Mouse (Mus musculus): Measurements from ENCODE around the gene Bcorl1. TPM values are rescaled to one million over a fixed set of nuclear protein-coding genes. Genes with fewer than 3 reads are reported as not detected.

The Bcorl1 gene
- total and polyA plus RNA-seq, 3 experiments, result 3.0 to 12.2 (median 6.0) TPM

- Histone ChIP-seq H3K27me3 (ENCODE audit: insufficient read depth, low read length) (no peaks in the 10 kb centered on the region), H3K9me3 (replicated peaks) (no peaks in the 10 kb centered on the region), H3K36me3 (replicated peaks) (peaks cover 26% of the 10 kb centered on the region), H3K4me1 (ENCODE audit: insufficient read depth, low read depth, low read length) (peaks cover 53% of the 10 kb centered on the region), H3K4me3 (ENCODE audit: low read depth, low read length) (peak overlapping the region; percentile 75)
- no peak for TF ChIP-seq TAL1 (conservative IDR thresholded peaks at IDR 0.05; ENCODE audit: low read depth, low read length)
- TF ChIP-seq GATA2 (IDR thresholded peaks at IDR 0.05; ENCODE audit: borderline replicate concordance, low read depth, low read length), result no peak
- no peak for TF ChIP-seq CTCF (IDR thresholded peaks at IDR 0.05; ENCODE audit: low read depth, low read length)
- no peak for TF ChIP-seq POLR2AphosphoS5 (IDR thresholded peaks at IDR 0.05; ENCODE audit: insufficient replicate concordance, low read depth, low read length)
- TF ChIP-seq GATA1 (IDR thresholded peaks at IDR 0.05; ENCODE audit: borderline replicate concordance, low read length), result no peak
- ATAC-seq (ENCODE audit: extremely low read depth, insufficient number of reproducible peaks, low FRiP score, poor library complexity, severe bottlenecking) (peak; percentile 80), DNase-seq (ENCODE audit: low spot score) (peak; percentile 82)
Observed at GRCm38 (mm10) chrX:48453736-48454494, 112.8 kb downstream of the Bcorl1 start.

GRCm38 (mm10) chrX:48454495-48454878, 113.3 kb downstream of the Bcorl1 start:
- Histone ChIP-seq H3K27me3 (ENCODE audit: insufficient read depth, low read length) (no peaks in the 10 kb centered on the region), H3K9me3 (replicated peaks) (no peaks in the 10 kb centered on the region), H3K4me1 (ENCODE audit: insufficient read depth, low read depth, low read length) (peaks cover 49% of the 10 kb centered on the region), H3K36me3 (replicated peaks) (peaks cover 22% of the 10 kb centered on the region), H3K4me3 (ENCODE audit: low read depth, low read length) (peak overlapping the region; percentile 75)
- no peak for TF ChIP-seq GATA2 (IDR thresholded peaks at IDR 0.05; ENCODE audit: borderline replicate concordance, low read depth, low read length)
- TF ChIP-seq TAL1 (conservative IDR thresholded peaks at IDR 0.05; ENCODE audit: low read depth, low read length), result no peak
- TF ChIP-seq GATA1 (IDR thresholded peaks at IDR 0.05; ENCODE audit: borderline replicate concordance, low read length), result no peak
- TF ChIP-seq CTCF (IDR thresholded peaks at IDR 0.05; ENCODE audit: low read depth, low read length), result no peak
- TF ChIP-seq POLR2AphosphoS5 (IDR thresholded peaks at IDR 0.05; ENCODE audit: insufficient replicate concordance, low read depth, low read length), result no peak
- ATAC-seq (ENCODE audit: extremely low read depth, insufficient number of reproducible peaks, low FRiP score, poor library complexity, severe bottlenecking) (no peak), DNase-seq (ENCODE audit: low spot score) (no peak)

GRCm38 (mm10) chrX:48455018-48455417, 113.9 kb downstream of the Bcorl1 start:
- TF ChIP-seq CTCF (IDR thresholded peaks at IDR 0.05; ENCODE audit: low read depth, low read length), result no peak
- TF ChIP-seq GATA2 (IDR thresholded peaks at IDR 0.05; ENCODE audit: borderline replicate concordance, low read depth, low read length), result no peak
- TF ChIP-seq GATA1 (IDR thresholded peaks at IDR 0.05; ENCODE audit: borderline replicate concordance, low read length), result no peak
- ATAC-seq (ENCODE audit: extremely low read depth, insufficient number of reproducible peaks, low FRiP score, poor library complexity, severe bottlenecking), result no peak
- Histone ChIP-seq H3K27me3 (ENCODE audit: insufficient read depth, low read length) (no peaks in the 10 kb centered on the region), H3K9me3 (replicated peaks) (no peaks in the 10 kb centered on the region), H3K4me3 (ENCODE audit: low read depth, low read length) (peak overlapping the region; percentile 75; the same call in 1 of the 2 replicates), H3K4me1 (ENCODE audit: insufficient read depth, low read depth, low read length) (peaks cover 44% of the 10 kb centered on the region), H3K36me3 (replicated peaks) (peaks cover 17% of the 10 kb centered on the region)
- no peak for DNase-seq (ENCODE audit: low spot score)

GRCm38 (mm10) chrX:48456956-48457355, 115.8 kb downstream of the Bcorl1 start:
- Histone ChIP-seq H3K4me1 (ENCODE audit: insufficient read depth, low read depth, low read length) (peaks cover 35% of the 10 kb centered on the region), H3K36me3 (replicated peaks) (peaks cover 3% of the 10 kb centered on the region), H3K27me3 (ENCODE audit: insufficient read depth, low read length) (no peaks in the 10 kb centered on the region), H3K9me3 (replicated peaks) (no peaks in the 10 kb centered on the region), H3K4me3 (ENCODE audit: low read depth, low read length) (no peak overlapping the region)
- no peak for ATAC-seq (ENCODE audit: extremely low read depth, insufficient number of reproducible peaks, low FRiP score, poor library complexity, severe bottlenecking)
- no peak for DNase-seq (ENCODE audit: low spot score)
- no peak for TF ChIP-seq TAL1 (conservative IDR thresholded peaks at IDR 0.05; ENCODE audit: low read depth, low read length)
- TF ChIP-seq GATA1 (IDR thresholded peaks at IDR 0.05; ENCODE audit: borderline replicate concordance, low read length), result no peak
- no peak for TF ChIP-seq CTCF (IDR thresholded peaks at IDR 0.05; ENCODE audit: low read depth, low read length)
- no peak for TF ChIP-seq POLR2AphosphoS5 (IDR thresholded peaks at IDR 0.05; ENCODE audit: insufficient replicate concordance, low read depth, low read length)
- no peak for TF ChIP-seq GATA2 (IDR thresholded peaks at IDR 0.05; ENCODE audit: borderline replicate concordance, low read depth, low read length)

Other genes starting within 250 kb of the Bcorl1 start
- 1.1 and 1.7 TPM in 2 replicates for gene Xpnpep2, start 232.6 kb upstream of the Bcorl1 start, total RNA-seq (2014; fragmentation: Nextera tagmentation)
- 2.0 and 3.1 TPM in 2 replicates for gene Xpnpep2, start 232.6 kb upstream of the Bcorl1 start, total RNA-seq (2017)
- 0.25 and 0.39 TPM in 2 replicates for gene Xpnpep2, start 232.6 kb upstream of the Bcorl1 start, polyA plus RNA-seq (2012)
- 0.63 and 1.1 TPM in 2 replicates for gene Sash3, start 194.9 kb upstream of the Bcorl1 start, total RNA-seq (2014; fragmentation: Nextera tagmentation)
- gene Sash3, start 194.9 kb upstream of the Bcorl1 start, total RNA-seq (2017), result 9.2 and 10.6 TPM in 2 replicates
- 1.5 and 1.7 TPM in 2 replicates for gene Sash3, start 194.9 kb upstream of the Bcorl1 start, polyA plus RNA-seq (2012)
- 205 and 206 TPM in 2 replicates for gene Zdhhc9, start 132.5 kb upstream of the Bcorl1 start, total RNA-seq (2014; fragmentation: Nextera tagmentation)
- gene Zdhhc9, start 132.5 kb upstream of the Bcorl1 start, total RNA-seq (2017), result 25.3 and 31.0 TPM in 2 replicates
- gene Zdhhc9, start 132.5 kb upstream of the Bcorl1 start, polyA plus RNA-seq (2012), result 15.5 and 18.3 TPM in 2 replicates
- 68.7 and 74.0 TPM in 2 replicates for gene Utp14a, start 84.5 kb upstream of the Bcorl1 start, total RNA-seq (2014; fragmentation: Nextera tagmentation)
- gene Utp14a, start 84.5 kb upstream of the Bcorl1 start, total RNA-seq (2017), result 94.0 and 113 TPM in 2 replicates
- gene Utp14a, start 84.5 kb upstream of the Bcorl1 start, polyA plus RNA-seq (2012), result 10.3 and 15.2 TPM in 2 replicates
- gene Elf4, start 121.8 kb downstream of the Bcorl1 start, total RNA-seq (2014; fragmentation: Nextera tagmentation), result 87.3 and 92.6 TPM in 2 replicates
- gene Elf4, start 121.8 kb downstream of the Bcorl1 start, total RNA-seq (2017), result 12.4 and 13.4 TPM in 2 replicates
- gene Elf4, start 121.8 kb downstream of the Bcorl1 start, polyA plus RNA-seq (2012), result 19.9 and 26.5 TPM in 2 replicates
- gene Aifm1, start 172.2 kb downstream of the Bcorl1 start, total RNA-seq (2014; fragmentation: Nextera tagmentation), result 48.0 and 48.8 TPM in 2 replicates
- gene Aifm1, start 172.2 kb downstream of the Bcorl1 start, total RNA-seq (2017), result 53.7 and 71.4 TPM in 2 replicates
- gene Aifm1, start 172.2 kb downstream of the Bcorl1 start, polyA plus RNA-seq (2012), result 5.1 and 7.0 TPM in 2 replicates
- 0.63 TPM in 1 of 2 replicates, not detected in the other for gene Rab33a, start 177.9 kb downstream of the Bcorl1 start, total RNA-seq (2014; fragmentation: Nextera tagmentation)
- gene Rab33a, start 177.9 kb downstream of the Bcorl1 start, total RNA-seq (2017), result 0.29 TPM in 1 of 2 replicates, not detected in the other
- 0.08 and 0.13 TPM in 2 replicates for gene Rab33a, start 177.9 kb downstream of the Bcorl1 start, polyA plus RNA-seq (2012)

All from G1E (cell line).